Mouse (Mus musculus): ENCODE results near the gene Lrp2bp. TPM values are rescaled to one million over a fixed set of nuclear protein-coding genes. Genes with fewer than 3 reads are reported as not detected.

Lrp2bp gene
- polyA plus RNA-seq, 1 experiment from 2014 or later = 1.3 TPM

DNA sequence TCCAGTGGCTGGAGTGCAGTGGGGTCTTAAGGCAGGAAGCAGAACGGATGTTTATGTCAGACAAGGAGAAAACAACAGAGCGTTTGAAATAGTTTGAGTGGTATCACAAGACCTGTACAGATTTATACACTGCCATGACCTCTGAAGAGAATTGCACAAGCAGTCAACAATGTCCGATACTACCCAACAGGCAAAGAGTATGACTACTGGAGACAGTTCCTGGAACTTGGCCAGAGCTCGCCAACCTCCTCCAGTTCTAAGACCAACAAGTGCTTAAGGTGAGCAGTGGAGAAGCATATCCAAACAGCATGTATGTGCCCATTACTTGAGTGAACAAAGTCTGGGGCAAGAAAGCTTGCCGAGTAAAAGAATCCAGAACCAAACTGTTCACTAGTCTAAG, 76.1 kb downstream of the Lrp2bp start:
- H3K9ac ChIP-seq (ENCODE audit: low read length) = no peak overlapping the region
- no peak overlapping the region for H3K27ac ChIP-seq (ENCODE audit: low read length)
- peaks cover 5% of the 10 kb centered on the region; the same call in 1 of the 2 replicates for H3K36me3 ChIP-seq (ENCODE audit: control insufficient read depth, insufficient read depth)
- ATAC-seq (replicated peaks; ENCODE audit: extremely low read depth, insufficient read depth, low FRiP score) = no peak
- H3K27me3 ChIP-seq (ENCODE audit: control insufficient read depth, insufficient read depth, low read length) = no peaks in the 10 kb centered on the region
- H3K4me3 ChIP-seq (ENCODE audit: low read length) = no peak overlapping the region
- peaks cover 4% of the 10 kb centered on the region for H3K9me3 ChIP-seq (replicated peaks; ENCODE audit: control insufficient read depth, low read length)
- WGBS = 73% methylated on average over 5 of the region's 5 CpGs
- H3K4me2 ChIP-seq (ENCODE audit: low read depth, low read length) = no peak overlapping the region
- no peaks in the 10 kb centered on the region; the same call in 1 of the 2 replicates for H3K4me1 ChIP-seq (ENCODE audit: control insufficient read depth, insufficient read depth, low read length)

GRCm38 (mm10) chr8:46078866-46079265, 79.8 kb downstream of the Lrp2bp start:
- no peak overlapping the region for H3K27ac ChIP-seq (ENCODE audit: low read length)
- no peak overlapping the region for H3K4me3 ChIP-seq (ENCODE audit: low read length)
- no peak overlapping the region for H3K4me2 ChIP-seq (ENCODE audit: low read depth, low read length)
- H3K27me3 ChIP-seq (ENCODE audit: control insufficient read depth, insufficient read depth, low read length) = no peaks in the 10 kb centered on the region
- H3K9ac ChIP-seq (ENCODE audit: low read length) = no peak overlapping the region
- no peaks in the 10 kb centered on the region for H3K36me3 ChIP-seq (ENCODE audit: control insufficient read depth, insufficient read depth)
- no peak for ATAC-seq (replicated peaks; ENCODE audit: extremely low read depth, insufficient read depth, low FRiP score)
- H3K9me3 ChIP-seq (replicated peaks; ENCODE audit: control insufficient read depth, low read length) = no peaks in the 10 kb centered on the region
- no peaks in the 10 kb centered on the region; the same call in 1 of the 2 replicates for H3K4me1 ChIP-seq (ENCODE audit: control insufficient read depth, insufficient read depth, low read length)
- WGBS = 65% methylated on average over 6 of the region's 6 CpGs

Other genes starting within 250 kb of the Lrp2bp start
- 148 and 158 TPM in 2 replicates for gene Pdlim3, start 113.8 kb upstream of the Lrp2bp start, polyA plus RNA-seq (2015; fragmentation: Nextera tagmentation; extraction: Ambion mirVana)
- gene Ccdc110, start 64.7 kb upstream of the Lrp2bp start, polyA plus RNA-seq (2015; fragmentation: Nextera tagmentation; extraction: Ambion mirVana) = 0.16 TPM in 1 of 2 replicates, not detected in the other
- gene 1700029J07Rik, start 24.1 kb upstream of the Lrp2bp start, polyA plus RNA-seq (2015; fragmentation: Nextera tagmentation; extraction: Ambion mirVana) = 3.1 and 3.8 TPM in 2 replicates
- gene Ufsp2, start 23.8 kb upstream of the Lrp2bp start, polyA plus RNA-seq (2015; fragmentation: Nextera tagmentation; extraction: Ambion mirVana) = 46.6 and 51.2 TPM in 2 replicates
- 24.7 and 26.1 TPM in 2 replicates for gene Ankrd37, start 6.4 kb downstream of the Lrp2bp start, polyA plus RNA-seq (2015; fragmentation: Nextera tagmentation; extraction: Ambion mirVana)
- 16.8 and 16.9 TPM in 2 replicates for gene Cfap97, start 152.5 kb downstream of the Lrp2bp start, polyA plus RNA-seq (2015; fragmentation: Nextera tagmentation; extraction: Ambion mirVana)
- gene Snx25, start 152.9 kb downstream of the Lrp2bp start, polyA plus RNA-seq (2015; fragmentation: Nextera tagmentation; extraction: Ambion mirVana) = 3.4 and 4.8 TPM in 2 replicates
- gene Slc25a4, start 212.0 kb downstream of the Lrp2bp start, polyA plus RNA-seq (2015; fragmentation: Nextera tagmentation; extraction: Ambion mirVana) = 2,893 and 2,917 TPM in 2 replicates